Mouse (Mus musculus) Patski (cell line): ENCODE results near the gene Serpinh1. TPM values are rescaled to one million over a fixed set of nuclear protein-coding genes. Genes with fewer than 3 reads are reported as not detected.

Source experiments
- ATAC-seq: fragments of 100-300 bp; one replicate; pipeline ENCODE4 v1.8.0; 2021
- CTCF ChIA-PET: fragments of 350-600 bp; sonication (Branson Sonifier 250); formaldehyde crosslinking; loops from one replicate; lab custom pipeline; 2022; ENCODE audit warnings: inconsistent platforms; lab: Charles Lee
- POLR2A ChIA-PET: fragments of 350-600 bp; sonication (Branson Sonifier 250); formaldehyde crosslinking; loops from one replicate; lab custom pipeline; 2022; ENCODE audit warnings: antibody characterized with exemption, inconsistent platforms; lab: Charles Lee
- DNase-seq: peaks from one replicate; pipeline ENCODE4 v3.0.0-alpha.2; 2011; ENCODE audit warnings: low read depth, low spot score
- H3K27me3 ChIP-seq: fragments of 371-371 bp; one replicate; pipeline ENCODE4 v1.5.1; 2021
- CTCF ChIP-seq: fragments of 100-300 bp; IDR thresholded peaks from one replicate; pipeline ENCODE4 v1.5.1; 2021
- in situ Hi-C: fragments of 300-500 bp; cut with MboI; formaldehyde crosslinking; loops from 3 replicates; pipeline ENCODE4 v1.11.1; 2018; ENCODE audit warnings: low pct_unique_long_range_greater_than_20kb, mixed read lengths
- polyA plus RNA-seq: library from polyadenylated mRNA; unstranded; gene quantifications from one replicate; pipeline ENCODE4 v1.2.3, GENCODE M21; 2021

The Serpinh1 gene
- polyA plus RNA-seq, 1 experiment from 2014 or later: 662 TPM

GRCm38 (mm10) chr7:99312058-99312457 lies 41.0 kb downstream of the Serpinh1 start:
- in situ Hi-C loops: no loop called here
- ChIA-PET CTCF (no interaction called here), POLR2A (interaction anchor here (0.6 to 1.6 kb wide), 4 partner anchors 14 to 512 kb away, joined by 3 to 7 read pairs (median 4); no protein-coding TSS in a partner anchor)
- TF ChIP-seq CTCF: no peak
- DNase-seq: no peak
- H3K27me3 ChIP-seq: no peaks in the 10 kb centered on the region
- no peak for ATAC-seq

GRCm38 (mm10) chr7:99311433-99311832 lies 41.6 kb downstream of the Serpinh1 start:
- DNase-seq (peak; percentile 53), ATAC-seq (peak; percentile 82)
- in situ Hi-C loops: no loop called here
- ChIA-PET POLR2A (interaction anchor here (0.6 to 1.6 kb wide), 3 partner anchors 15 to 513 kb away, joined by 3 to 7 read pairs (median 4); no protein-coding TSS in a partner anchor), CTCF (no interaction called here)
- TF ChIP-seq CTCF: no peak
- H3K27me3 ChIP-seq: no peaks in the 10 kb centered on the region

GRCm38 (mm10) chr7:99306640-99307039 lies 46.4 kb downstream of the Serpinh1 start:
- ChIA-PET CTCF (no interaction called here), POLR2A (no interaction called here)
- H3K27me3 ChIP-seq: no peaks in the 10 kb centered on the region
- in situ Hi-C loops: no loop called here
- TF ChIP-seq CTCF: no peak
- no peak for ATAC-seq
- DNase-seq: no peak

DNA sequence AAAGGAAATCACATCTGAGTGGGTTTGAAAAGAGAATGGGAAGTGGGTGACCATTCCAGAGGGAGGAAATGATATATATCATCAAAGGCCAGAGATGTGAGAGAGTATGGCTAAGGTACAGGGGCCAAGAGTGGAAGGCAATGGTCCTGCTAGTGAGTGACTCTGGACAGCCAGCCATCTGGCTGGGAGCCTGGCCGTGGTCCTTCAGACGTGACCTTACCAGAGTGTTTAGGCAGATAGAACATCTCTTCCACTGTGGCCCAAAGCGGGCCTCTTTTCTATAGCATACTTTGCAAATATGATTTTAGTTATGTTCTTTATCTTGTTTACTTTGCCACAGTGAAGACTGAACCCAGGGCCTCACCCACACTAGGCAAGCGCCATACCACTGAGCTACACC lies 47.4 kb downstream of the Serpinh1 start:
- no peaks in the 10 kb centered on the region for H3K27me3 ChIP-seq
- DNase-seq (no peak), ATAC-seq (no peak)
- in situ Hi-C loops: no loop called here
- ChIA-PET POLR2A (interaction anchor here (1.2 kb wide), 1 partner anchor 38 kb away, joined by 4 read pairs; no protein-coding TSS in a partner anchor), CTCF (no interaction called here)
- TF ChIP-seq CTCF: no peak

DNA sequence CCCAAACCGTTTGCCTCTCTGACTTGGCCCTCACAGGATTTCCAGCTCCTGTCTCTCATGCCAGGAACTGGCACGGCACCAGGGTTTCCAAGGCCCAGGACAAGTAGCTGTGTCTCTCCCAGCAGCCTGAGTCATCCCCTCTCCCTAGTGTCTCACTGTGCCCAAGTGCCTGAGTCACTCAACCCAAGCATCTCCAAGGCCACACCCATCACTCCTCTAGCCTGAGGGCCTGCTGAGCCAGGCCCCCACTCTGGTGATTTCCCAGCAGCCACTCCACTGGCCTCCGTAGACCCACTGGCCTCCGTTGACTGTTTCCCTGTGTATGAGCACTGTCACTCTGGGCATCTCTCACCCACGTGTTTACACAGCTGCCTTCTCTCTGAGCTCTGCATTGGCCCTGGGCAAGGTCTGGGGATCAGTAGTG lies 48.1 kb downstream of the Serpinh1 start:
- DNase-seq (peak; percentile 91), ATAC-seq (peak; percentile 99)
- in situ Hi-C loops: no loop called here
- CTCF ChIA-PET: no interaction called here
- POLR2A ChIA-PET: interaction anchor here (1.2 kb wide), 1 partner anchor 39 kb away, joined by 4 read pairs; no protein-coding TSS in a partner anchor
- TF ChIP-seq CTCF: no peak
- H3K27me3 ChIP-seq: no peaks in the 10 kb centered on the region

DNA sequence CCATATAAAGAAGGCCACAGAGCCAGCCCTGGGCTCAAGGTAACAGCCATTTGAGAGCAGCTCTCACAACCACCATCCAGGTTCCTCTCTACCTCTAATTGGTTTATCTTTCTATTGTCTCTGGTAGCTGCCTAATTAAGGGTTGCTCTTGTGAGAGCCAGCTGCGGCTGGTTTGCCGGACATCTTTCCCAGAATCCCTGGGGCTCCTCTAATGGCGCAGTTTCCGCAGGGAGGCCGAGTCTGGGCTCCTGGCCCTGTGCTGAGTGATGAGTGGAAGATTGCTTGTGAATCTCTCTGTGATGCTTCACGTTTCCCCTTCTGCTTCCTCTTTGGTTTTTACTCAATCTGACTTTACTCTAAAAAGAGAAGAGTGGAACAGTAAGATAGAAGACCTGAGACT lies 49.0 kb downstream of the Serpinh1 start:
- POLR2A ChIA-PET: no interaction called here
- DNase-seq (no peak), ATAC-seq (no peak)
- no peak for TF ChIP-seq CTCF
- no peaks in the 10 kb centered on the region for H3K27me3 ChIP-seq
- in situ Hi-C loops: no loop called here
- CTCF ChIA-PET: interaction anchor here (2.7 kb wide), 1 partner anchor 12 kb away, joined by 14 read pairs; no protein-coding TSS in a partner anchor

GRCm38 (mm10) chr7:99300650-99301175 lies 52.3 kb downstream of the Serpinh1 start:
- DNase-seq (no peak), ATAC-seq (no peak)
- POLR2A ChIA-PET: no interaction called here
- in situ Hi-C loops: no loop called here
- H3K27me3 ChIP-seq: no peaks in the 10 kb centered on the region
- CTCF ChIA-PET: no interaction called here
- no peak for TF ChIP-seq CTCF

Other genes with a start within 250 kb of the Serpinh1 start
- 29.6 TPM for gene Uvrag, start 212.1 kb downstream of the Serpinh1 start, polyA plus RNA-seq
- gene Dgat2, start 170.5 kb downstream of the Serpinh1 start, polyA plus RNA-seq: 3.7 TPM
- gene Mogat2, start 114.6 kb downstream of the Serpinh1 start, polyA plus RNA-seq: not detected
- gene Map6, start 85.8 kb downstream of the Serpinh1 start, polyA plus RNA-seq: 15.8 TPM
- gene Gdpd5, start 28.2 kb upstream of the Serpinh1 start, polyA plus RNA-seq: 13.9 TPM
- gene Klhl35, start 112.8 kb upstream of the Serpinh1 start, polyA plus RNA-seq: 0.09 TPM
- 1,216 TPM for gene Rps3, start 130.5 kb upstream of the Serpinh1 start, polyA plus RNA-seq
- gene Arrb1, start 182.2 kb upstream of the Serpinh1 start, polyA plus RNA-seq: 11.7 TPM